Mouse (Mus musculus) lung, postnatal 25 days (tissue): ENCODE measurements around the gene Ccdc74a.

Source experiments
- DNase-seq: peaks from one replicate; pipeline ENCODE4 v3.0.0; 2022; ENCODE audit warnings: low spot score

Gene Ccdc74a

DNA sequence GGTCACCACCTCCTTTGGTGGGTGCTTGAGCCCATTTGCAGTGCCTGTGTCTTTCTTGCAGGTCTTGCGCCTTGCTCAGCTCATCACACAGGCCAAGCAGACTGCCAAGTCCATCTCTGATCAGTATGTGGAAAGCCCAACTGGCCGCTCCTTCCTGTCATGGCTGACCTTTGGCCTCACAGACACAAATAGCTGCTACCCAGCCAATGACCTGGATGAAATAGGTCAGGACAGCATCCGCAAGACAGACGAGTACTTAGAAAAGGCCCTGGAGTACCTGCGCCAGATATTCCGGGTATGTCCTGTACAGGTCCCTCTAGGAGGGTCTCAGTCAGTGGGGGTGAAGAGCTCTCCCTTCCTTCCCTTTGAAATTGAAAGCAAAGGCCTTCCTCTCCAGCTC lies 5.0 kb upstream of the Ccdc74a start:
- DNase-seq, result no peak

GRCm38 (mm10) chr16:17642311-17642710 lies 4.0 kb upstream of the Ccdc74a start:
- no peak for DNase-seq

- no peak for DNase-seq
Measured at GRCm38 (mm10) chr16:17643437-17643990, 2.8 kb upstream of the Ccdc74a start.

GRCm38 (mm10) chr16:17647156-17647555 lies 886 bp downstream of the Ccdc74a start:
- DNase-seq, result no peak

GRCm38 (mm10) chr16:17647566-17648340 lies 1.5 kb downstream of the Ccdc74a start:
- no peak for DNase-seq

- DNase-seq, result no peak
Measured at GRCm38 (mm10) chr16:17649925-17650605, 3.8 kb downstream of the Ccdc74a start.

DNA sequence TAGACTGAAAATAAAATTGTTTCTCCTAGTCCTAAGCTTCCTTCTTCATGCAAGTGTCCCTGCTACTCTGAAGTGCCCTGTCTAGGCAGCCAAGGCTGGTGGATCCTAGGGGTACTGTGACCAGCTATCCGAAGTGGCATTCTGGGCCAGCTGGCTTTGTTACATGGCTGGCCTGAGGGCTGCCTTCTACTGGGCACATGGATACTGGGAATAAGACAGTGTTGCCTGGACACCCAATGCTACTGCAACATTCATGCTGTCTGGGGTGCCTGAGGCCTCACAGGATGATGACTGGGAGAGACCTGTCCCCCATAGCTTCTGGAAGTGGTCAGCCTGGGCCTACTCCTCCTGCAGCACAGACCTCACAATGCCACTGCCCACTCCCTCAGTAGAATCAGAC lies 4.4 kb downstream of the Ccdc74a start:
- DNase-seq, result no peak

DNA sequence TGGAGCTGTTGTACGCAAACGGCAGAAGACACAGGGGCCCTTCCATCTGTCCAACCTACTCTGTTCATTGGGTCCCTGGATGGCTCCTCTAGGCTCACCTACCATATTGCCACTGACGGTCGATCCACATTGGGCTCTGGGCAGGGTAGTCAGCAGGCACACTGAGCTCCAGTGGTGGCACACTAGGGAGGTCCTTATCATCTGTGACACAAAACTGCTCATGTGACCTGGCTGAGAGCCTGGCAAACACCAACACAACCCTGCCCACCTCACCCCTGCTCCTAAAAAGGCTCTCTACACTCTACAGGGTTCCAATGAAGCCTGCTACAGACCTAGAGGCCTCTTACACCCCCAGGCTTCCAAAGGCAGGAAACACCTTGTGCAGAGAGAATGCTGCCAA lies 6.3 kb downstream of the Ccdc74a start:
- DNase-seq, result no peak

- no peak for DNase-seq
Measured at GRCm38 (mm10) chr16:17653601-17654000, 7.3 kb downstream of the Ccdc74a start.

- no peak for DNase-seq
Measured at GRCm38 (mm10) chr16:17654188-17654795, 8.0 kb downstream of the Ccdc74a start.

DNA sequence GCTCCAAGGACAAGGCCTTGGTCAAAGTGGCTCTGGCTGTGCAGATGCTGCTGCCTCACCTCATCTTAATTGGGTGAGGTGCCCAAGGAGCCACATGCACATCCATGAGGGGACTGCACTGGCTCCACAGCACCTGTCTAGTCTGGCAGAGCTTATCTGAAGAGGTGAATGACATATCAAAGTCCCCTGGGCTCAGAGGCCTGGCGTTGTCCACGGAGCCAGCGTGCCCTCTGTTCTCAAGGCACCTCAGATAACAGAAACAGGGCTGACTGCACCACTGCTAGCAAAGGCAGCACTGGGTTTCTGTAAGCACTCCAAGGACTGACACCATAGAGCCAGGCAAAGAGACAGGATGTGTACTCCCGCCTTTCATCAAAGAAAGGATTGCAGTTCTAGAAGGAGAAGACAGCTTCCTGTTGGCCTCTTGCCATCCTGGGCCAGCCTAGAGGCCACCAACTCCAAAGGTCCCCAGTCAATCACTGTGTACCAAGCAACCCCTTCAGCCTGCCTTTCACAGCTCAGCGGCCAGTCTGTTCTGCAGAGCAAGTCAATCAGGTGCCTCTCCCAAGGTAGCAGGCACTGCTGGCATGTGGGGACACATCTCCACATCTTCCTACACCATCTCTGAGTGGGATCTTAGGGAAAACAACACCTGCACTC lies 10.1 kb downstream of the Ccdc74a start:
- DNase-seq, result peak; percentile 7

GRCm38 (mm10) chr16:17665568-17665967 lies 19.3 kb downstream of the Ccdc74a start:
- no peak for DNase-seq

GRCm38 (mm10) chr16:17669886-17670285 lies 23.6 kb downstream of the Ccdc74a start:
- no peak for DNase-seq

GRCm38 (mm10) chr16:17694860-17695259 lies 48.6 kb downstream of the Ccdc74a start:
- DNase-seq, result no peak
